Mouse (Mus musculus): ENCODE results near the gene P2ry6.

Gene P2ry6

DNA sequence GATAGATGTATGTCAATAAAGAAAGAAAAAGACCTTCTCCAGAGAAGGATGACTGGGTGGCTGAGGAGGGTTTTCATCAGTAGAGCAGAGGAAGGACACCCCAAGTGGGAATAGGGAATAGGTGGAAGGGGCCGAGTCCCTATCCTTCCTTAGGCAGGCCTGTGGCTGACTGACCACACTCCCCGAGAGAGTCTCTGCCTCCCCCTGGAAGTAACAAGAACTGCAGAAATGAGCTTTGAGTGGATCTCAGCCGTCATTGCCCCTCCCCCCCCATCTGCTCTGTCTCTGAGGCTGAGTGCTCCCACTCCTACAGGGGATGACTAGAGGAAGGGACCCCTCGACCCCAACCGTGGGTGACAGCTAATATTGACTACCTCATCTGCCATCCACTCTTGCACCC is 33.3 kb downstream of the P2ry6 start:
- no peak for DNase-seq (ENCODE audit: low spot score in 2 of 2)

DNA sequence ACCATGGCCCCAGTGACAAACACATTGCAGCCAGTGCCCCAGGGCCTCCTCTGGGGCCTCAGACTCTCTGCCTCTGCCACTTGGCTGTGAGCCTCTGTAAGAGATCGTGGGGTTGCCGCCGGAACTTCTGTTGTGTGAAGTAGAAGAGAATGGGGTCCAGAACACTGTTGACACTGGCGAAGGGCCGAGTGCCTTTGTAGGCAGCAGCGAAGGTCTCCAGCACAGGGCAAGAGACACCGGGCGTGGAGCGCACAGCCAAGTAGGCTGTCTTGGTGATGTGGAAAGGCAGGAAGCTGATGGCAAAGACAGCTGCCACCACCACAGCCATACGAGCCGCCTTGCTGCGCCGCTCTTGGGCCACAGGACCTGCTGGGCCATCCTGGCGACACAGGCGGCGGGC is 36.3 kb downstream of the P2ry6 start:
- no peak for DNase-seq (ENCODE audit: low spot score in 2 of 2)

DNA sequence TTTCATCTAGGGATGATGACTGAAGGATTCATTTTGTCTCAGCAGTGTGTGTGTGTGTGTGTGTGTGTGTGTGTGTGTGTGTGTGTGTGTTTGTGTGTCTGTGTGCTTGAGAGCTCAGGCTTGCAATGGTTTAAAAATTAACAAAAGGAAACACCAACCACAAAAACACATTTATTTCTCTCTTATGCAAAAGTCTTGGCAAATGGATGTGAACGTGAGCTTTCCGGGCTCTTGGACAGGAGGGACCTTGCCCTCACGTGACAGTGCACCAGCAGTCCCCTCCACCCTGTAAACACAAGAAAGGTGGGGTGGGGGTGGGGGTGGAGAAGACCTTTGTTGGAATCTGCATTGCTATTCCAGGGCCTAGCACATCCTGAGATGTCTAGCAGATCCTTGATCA is 37.0 kb downstream of the P2ry6 start:
- no peak for DNase-seq (ENCODE audit: low spot score in 2 of 2)

DNA sequence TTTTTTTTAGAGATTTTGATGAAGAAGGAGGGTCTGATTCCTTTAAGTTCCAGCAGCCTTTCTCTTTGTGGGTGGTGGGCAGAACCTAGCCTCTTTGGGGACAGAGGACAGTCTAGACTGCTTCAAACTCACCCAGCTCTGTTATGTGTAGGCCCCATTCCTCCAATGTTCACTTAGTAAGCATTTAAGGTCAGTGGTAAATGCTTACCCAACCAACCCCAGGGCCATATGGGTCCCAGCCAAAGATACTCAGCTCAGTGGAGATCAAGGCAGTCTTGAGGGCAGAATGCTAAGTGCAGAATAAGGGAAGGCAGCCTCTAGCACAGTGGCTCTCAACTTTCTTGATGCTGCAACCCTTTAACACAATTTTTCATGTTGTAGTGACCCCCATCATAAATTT is 40.9 kb downstream of the P2ry6 start:
- no peak for DNase-seq (ENCODE audit: low spot score in 2 of 2)

DNA sequence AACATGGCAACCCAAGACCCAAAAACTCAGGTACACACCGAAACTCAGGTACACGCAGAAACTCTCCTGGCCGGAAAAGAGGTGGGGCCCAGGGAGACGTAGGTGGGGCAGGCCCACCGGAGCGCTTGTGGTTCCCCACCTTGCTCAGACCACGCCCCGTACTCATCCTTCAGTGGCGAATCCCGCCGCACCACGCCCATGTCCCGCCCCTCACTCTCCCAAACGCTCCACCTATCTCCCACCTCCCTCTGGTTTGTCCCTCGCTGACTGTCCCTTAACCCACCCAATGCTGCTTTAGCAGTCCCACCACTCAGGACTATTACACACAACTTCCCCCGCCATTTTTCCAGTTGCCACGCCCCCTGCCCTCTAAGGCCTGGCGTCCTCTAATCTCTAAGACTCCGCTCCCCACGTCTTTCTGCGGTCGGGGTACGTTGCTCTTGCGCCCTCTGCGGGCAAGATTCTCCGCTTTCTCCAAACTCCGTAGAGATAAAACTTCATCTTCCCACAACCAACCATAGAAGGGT is 41.9 kb downstream of the P2ry6 start:
- peak; percentile 69 to 79 for DNase-seq (ENCODE audit: low spot score in 2 of 2)

DNA sequence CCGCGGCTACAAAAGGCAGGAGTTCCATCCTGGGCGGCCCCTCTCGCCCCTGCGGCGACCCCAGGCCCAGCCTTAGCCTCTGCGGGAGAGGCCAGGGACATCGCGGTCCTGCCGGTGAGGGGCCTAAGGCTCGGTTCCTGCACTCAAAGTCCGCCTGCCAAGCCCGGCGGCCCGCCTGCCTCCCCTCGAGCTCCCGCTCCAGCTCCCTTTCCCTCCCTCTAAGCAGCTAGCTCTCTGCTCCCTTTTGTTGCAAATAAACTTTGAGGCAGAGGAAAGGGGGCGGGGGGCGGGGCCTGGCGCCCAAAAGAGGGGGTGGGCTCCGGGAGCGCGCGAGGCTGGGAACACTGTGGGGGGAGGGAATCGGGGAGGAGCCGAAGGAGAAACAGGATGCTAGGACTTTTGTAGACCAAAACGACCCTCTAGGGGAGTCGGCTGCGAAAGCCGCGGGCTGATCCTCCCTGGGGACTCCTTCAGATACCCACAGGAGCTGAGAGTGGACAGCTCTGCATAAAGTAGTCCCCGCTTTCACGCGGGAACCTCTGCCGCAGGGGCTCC is 42.4 kb downstream of the P2ry6 start, which contains the start of gene Arhgef17:
Gene Arhgef17, minus strand, starts transcription at position 182 of the 555 bp plus-strand sequence.
- DNase-seq (ENCODE audit: low spot score in 2 of 2), result peak in 1 of 2 experiments; percentile 7

DNA sequence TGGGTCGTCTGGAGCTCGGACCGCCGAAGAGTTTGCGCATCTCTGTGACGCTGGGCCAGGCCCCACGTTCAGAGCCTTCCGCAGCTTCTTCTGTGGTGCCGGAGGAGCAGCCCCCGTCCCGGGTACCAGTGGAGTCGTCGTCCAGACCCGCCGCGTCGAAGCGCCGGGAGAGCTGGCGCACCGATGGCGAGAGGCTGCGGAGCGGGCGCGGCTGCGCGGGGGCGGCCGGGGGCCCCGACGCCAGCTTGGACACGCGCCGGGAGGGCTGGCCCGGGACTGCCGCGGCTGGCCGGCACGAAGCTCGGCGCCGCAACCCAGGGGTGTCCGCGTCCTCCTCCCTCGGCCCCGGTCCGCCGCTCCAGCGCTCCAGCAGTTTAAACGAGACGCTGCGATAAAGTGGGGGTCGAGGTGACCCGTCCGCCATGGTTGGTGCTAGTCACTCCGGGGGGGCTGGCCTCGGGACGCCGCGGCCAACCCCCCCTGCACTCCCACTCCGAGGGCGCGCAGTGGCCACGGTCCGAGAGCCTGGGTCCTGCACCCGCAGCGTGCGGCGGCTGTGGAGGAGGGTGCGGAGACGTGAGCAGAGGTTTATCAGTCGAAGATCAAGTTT is 43.0 kb downstream of the P2ry6 start:
- peak in 1 of 2 experiments; percentile 12 for DNase-seq (ENCODE audit: low spot score in 2 of 2)

DNA sequence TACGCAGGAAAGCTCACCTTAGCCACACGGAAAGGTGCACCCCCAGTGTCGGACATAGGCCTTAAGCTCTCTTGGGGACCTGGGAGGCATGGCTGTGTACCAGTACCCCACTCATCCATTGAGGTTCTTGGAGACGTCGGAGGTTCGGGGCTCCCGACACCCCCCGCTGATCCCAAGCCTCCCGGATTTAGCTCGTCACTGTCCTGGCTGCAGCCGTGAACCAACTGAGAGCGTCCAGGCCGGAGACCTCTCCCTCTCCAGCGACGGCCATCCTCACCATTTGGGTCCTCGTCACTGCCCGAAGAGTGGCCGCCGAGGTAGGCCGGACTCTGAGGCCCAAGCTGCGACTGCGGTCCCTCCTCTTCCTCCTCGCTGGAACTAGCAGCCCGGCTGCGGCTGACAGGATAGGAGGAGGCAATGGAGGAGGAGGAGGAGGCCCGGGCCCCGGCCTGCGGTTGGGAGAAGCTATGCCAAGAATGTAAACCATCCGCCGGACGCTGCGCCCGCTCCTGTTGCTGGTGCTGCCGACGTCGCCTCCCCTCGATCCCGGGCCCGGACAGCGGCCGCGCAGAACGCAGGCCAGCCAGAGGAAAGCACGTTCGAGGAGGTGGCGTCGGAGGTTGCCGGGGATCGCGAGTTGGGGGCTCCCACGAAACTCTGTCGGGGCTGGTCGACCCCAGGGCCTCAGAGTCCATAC is 43.7 kb downstream of the P2ry6 start:
- no peak for DNase-seq (ENCODE audit: low spot score in 2 of 2)

DNA sequence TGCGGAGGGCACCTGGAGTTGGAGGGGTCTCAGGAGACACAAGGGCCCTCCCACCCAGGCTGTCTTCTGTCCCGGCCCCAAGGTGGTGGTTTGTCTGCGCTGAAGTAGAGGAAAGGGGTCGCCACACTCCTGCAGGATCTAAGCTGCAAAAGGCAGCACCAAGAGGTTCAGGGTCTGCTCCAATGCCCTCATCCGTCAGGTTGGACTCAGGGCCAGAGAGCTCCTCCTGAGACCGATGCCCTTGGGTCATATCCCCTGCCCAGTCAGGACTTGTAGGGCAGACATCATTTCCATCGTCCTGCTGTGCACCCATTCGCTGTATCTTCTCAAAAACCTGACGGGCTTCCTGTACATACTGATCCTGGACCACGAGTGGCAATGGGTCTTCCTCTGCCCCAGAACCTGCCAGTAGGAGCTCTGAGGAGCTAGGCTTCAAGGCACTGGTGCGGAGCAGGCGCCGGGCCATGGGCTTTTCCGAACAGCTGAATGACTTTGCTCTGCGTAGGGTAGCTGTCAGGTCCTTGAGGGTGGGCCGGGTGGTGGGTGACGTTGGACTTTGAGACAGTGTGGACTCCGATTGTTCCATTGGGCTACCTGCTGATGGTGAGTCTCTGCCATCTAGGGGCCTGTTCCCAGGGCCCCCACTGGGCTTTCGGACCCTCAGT is 44.7 kb downstream of the P2ry6 start:
- DNase-seq (ENCODE audit: low spot score in 2 of 2), result no peak

DNA sequence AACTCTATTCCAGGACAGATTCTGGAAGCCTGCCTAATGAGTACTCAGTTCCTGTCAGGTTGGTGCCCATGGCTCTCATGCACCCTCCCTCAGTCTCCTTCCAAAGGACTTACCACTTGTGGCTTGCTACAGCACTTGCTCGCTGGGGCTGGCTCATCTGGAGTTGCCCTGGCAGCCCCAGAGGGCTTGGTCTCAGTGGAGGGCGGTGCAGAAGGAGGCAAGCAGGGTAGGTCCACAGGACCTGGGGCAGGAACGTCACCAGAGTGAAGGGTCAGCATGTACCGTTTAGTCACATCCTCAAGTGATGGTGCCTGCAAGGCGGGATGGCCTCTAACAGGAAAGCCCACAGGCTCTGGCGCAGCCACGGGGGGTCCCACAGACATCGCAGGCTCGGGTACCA is 46.0 kb downstream of the P2ry6 start:
- DNase-seq (ENCODE audit: low spot score in 2 of 2), result no peak

DNA sequence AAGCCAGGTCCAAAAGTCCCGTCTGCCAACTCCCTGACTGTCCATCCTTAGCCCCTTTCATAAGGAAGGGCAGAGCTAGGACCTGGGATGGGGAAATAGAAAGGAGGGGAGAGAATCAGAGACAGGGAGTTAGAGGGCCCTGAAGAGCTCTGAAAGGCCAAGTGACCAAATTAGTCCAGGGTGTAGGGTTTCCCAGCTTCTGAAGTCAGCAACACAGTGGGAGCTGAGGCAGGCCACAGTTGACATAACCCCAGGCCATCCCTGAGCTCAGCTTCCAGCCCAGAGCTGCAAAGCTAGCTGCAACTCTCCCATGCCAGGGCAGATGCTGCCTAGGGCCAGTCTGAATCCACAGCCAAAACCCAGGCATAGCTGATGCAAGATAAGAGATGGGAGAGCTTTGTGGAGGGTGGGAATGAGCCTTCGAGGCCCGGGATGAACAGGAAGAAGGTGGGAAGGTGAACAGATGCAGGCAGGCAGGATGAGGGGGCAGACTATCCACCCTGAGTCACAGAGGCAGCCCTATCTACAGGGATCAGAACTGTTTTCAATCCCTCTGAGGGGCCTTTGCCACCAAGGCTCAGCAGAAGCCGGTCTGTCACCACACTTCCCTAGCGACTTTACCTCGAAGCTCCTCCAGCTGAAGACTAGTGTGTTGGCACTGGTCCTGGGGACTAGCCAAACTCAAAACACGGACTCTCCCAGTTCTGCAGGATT is 47.0 kb downstream of the P2ry6 start:
- DNase-seq (ENCODE audit: low spot score in 2 of 2), result no peak

DNA sequence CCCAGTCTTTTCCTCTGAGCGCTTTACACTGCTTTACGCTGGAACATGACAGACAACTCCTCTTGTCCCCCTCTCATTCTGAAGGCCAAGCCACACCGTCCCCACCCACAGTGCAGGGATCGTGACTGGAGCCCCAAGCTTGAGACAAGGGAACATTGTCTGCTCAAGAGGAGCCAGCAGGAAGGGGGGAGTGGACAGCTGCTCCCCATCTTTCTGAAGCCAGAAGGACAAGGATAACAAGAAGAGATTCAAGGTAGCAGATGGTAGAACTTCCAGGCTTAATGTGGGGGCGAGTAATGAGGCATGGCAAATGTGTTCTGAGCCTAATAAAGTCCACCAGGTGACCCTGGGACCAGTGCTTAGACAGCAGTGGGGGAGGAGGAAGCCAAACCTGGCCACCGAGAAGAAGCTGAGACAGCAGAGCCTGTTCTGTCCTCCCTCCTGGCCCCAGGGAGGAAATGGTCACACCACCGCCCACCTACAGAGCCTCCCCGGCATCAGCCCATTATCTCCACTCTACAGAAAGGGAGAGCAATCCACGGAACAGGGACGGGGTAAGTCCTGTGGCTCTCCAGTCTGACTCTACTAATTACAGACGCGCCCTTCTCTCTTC is 48.0 kb downstream of the P2ry6 start:
- DNase-seq (ENCODE audit: low spot score in 2 of 2), result no peak

DNA sequence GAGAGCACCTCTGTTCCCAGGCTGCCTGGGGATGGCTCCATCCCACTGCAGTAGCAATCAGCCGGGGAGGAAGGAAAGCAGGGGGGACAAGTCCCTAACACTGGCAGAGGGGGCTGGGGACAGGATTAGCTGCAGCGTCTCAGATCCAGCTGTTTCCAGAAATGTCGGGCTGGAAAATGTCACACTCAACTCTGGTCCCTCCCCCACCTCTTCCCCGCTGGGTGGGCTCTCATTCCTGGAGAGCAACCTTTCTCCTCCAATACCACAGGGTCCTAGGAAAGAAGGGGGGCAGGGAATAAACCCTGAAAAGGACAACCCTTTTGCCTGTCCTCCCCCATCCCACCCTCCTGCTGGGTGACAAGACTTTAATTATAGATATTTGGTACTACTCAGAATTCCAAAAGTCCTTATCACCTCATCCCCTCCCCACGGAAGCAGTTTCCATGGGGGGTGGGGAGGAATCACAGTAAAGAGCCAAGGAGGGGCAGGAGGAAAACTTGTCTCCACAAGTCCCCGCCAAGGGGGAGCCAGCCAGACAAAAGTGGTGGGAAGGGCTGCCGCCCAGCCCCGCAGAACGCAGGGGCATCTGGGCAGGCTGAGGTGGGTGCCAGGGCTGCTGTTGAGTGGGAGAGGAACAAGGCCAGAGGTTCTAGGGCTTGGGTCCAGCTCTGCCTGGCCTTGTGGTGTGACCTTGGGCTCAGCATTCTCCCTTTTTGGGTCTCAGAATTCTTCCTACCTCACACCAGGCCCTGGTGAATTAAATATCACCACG is 49.6 kb downstream of the P2ry6 start:
- no peak for DNase-seq (ENCODE audit: low spot score in 2 of 2)

DNA sequence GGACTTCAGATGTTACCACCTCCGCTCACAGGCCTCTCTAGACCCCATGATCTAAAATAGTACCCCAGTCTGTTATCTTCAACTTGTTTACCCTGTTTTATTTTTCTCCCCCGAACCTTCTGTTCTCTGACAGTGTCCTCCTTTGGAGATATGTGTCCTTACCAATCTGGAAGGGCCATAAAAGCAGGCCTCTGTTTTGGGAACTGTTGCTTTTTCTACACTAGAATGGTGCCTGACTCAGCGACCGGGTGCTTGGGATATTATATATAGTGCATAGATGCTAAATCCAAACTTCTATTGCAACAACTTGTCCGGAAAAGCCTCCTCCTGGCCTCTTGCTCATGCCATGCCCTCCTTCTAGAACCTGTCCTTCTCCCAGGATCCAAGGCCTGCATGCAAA is 50.2 kb downstream of the P2ry6 start:
- no peak for DNase-seq (ENCODE audit: low spot score in 2 of 2)

DNA sequence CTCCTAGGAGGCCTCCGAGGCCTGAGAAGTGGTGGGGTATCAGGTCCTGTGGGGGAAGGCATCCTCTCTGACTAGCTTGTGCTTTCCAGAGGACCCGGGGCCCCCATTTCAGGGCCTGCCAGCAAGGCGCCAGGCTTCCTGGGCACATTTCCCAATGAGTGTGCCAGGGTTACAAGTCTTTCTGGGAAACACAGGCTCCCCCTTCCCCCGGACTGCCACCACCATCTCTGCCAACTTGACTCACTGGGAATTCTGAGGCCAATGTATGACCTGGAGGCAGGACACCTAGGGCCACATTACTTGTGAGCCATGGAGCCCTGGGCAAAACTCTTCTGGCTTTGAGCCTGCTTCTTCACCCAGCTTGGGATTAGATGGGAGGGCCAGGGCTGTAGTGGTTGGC is 51.5 kb downstream of the P2ry6 start:
- no peak for DNase-seq (ENCODE audit: low spot score in 2 of 2)

DNA sequence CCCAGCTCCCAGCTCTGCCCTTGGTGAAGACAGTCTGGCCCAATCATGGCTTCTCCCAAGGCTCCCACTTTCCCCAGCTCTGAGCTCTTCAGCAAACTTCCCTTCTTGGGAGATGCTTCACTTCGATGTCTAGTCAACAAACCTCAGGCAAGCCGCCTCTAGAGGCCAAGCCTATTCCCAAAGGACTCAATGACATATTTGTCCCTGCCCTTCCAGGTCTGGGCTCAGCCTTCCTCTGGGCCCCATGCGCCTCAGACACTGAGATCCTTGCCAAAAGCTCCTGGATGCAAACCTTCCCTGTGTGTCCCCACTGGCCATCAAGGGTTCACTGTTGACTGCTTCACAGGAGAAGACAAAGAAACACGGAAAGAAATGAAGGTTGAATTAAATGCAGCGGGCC is 53.2 kb downstream of the P2ry6 start:
- DNase-seq (ENCODE audit: low spot score in 2 of 2), result no peak

DNA sequence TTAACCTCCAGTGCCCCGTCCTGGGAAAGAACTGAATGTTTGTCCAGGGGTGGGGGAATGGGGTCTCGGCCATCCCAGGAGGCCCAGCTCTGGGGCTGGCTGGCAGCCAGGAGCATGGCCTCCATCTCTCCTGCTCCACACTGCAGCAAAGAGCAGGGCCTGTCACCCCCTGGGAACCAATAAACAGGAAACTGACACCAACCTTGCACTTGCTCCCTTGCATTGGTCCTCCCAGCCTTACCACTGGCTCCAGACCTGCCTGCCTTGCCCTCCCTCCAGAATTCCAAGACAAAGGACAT is 54.7 kb downstream of the P2ry6 start:
- DNase-seq (ENCODE audit: low spot score in 2 of 2), result no peak

DNA sequence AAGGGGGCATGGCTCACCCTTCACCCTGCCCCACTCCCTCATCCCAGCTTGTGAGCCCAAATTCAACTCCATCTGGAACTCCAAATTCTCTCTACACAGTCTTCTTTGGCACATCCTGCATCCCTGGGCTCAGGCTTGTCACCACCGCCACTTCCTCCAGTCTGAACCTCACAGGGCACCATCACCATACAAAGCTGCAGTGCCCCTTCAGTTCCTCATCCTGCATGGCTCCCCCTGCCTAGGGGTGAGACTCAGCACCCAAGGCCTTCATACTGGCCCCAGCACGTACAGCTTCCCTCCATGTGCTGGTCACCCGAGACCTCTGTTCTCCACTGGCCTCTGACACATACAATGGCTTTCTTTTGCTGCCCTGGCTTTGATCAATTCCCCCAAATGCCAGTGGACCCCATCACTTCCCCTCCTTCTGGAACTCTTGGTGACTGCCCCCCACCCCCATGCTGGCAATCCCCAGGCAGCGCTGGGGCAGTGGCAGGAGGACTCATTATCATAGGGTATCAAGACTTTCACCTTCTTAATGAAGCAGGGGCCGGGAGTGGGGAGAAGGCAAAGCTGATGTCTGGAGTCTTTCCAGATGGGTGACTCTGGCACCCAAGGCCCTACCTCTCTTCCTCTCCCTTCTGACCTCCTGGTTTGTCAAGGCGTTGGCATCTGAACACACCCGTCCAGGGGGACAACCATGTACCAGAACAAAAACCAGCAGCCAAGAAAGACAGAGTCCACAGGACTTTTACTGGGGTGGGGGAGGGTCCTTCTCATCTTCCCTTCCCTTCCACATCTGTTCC is 55.2 kb downstream of the P2ry6 start:
- DNase-seq (ENCODE audit: low spot score in 2 of 2), result no peak

DNA sequence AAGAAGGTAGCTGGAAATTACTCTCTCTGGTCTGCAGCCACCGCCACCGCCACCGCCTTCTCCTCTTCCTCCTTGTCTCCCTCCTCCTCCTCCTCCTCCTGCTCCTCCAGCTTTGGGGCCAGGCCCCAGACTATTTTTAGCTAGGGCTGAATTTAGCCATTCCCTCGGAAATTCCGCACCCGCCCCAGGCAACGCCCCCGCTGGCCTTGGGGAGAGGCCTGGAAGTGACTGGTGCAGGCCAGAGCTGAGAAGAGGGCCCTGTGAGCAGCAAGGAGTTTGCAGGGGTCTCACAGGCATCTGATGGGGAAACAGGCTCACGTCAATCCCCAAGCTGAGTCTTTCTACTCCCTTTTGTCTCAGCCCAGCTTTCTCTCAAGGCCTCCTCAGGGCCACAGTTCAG is 56.3 kb downstream of the P2ry6 start:
- DNase-seq (ENCODE audit: low spot score in 2 of 2), result no peak

DNA sequence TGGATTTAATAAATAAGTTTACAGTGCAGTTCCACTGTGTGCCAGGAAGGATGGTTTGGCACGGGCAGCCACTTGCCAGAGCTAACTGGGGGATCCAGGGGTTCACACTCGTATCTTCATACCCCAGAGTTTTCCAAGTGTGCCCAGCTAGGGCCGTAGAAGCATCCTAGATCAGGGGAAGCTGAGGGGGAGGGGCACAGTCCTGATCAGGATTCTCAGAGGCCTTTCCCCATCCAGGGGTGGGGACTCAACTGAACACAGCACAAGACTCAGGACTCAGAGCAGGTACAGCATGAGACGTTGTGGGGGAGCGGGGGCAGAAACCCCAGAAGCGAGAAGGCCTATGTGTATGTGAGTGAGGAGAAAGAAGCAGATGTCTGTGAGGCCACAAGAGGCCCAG is 56.7 kb downstream of the P2ry6 start:
- no peak for DNase-seq (ENCODE audit: low spot score in 2 of 2)
